Mouse (Mus musculus): ENCODE data around the gene Usp32. TPM values are rescaled to one million over a fixed set of nuclear protein-coding genes. Genes with fewer than 3 reads are reported as not detected.

Gene Usp32
- total RNA-seq, 2 experiments from 2014 or later = 85.3 to 88.8 TPM

- DNase-seq (ENCODE audit: extremely low spot score in 1 of 2, low spot score in 1 of 2) = no peak
Observed at GRCm38 (mm10) chr11:84988341-84988919, 151.5 kb downstream of the Usp32 start.

GRCm38 (mm10) chr11:84985421-84985820, 154.5 kb downstream of the Usp32 start:
- no peak for DNase-seq (ENCODE audit: extremely low spot score in 1 of 2, low spot score in 1 of 2)

DNA sequence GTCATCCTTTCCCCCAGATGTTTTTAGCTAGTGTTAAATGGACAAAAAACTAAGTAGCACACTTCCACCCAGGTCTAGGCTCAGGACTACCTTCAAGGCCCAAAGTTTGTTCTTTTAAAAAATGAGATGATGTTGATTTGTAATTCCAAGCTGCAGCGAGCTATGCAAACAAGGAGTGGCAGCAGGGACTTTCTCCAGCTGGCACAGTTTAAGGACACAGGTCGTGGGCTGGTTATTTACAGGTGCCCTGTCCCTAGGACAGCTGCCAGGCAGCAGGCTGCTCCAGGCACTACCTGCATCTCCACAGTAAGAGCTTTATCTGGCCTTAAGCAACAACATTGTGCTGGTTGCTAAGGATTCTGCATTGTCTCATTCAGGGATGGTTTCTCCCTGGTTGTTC, 159.3 kb downstream of the Usp32 start:
- no peak for DNase-seq (ENCODE audit: extremely low spot score in 1 of 2, low spot score in 1 of 2)

DNA sequence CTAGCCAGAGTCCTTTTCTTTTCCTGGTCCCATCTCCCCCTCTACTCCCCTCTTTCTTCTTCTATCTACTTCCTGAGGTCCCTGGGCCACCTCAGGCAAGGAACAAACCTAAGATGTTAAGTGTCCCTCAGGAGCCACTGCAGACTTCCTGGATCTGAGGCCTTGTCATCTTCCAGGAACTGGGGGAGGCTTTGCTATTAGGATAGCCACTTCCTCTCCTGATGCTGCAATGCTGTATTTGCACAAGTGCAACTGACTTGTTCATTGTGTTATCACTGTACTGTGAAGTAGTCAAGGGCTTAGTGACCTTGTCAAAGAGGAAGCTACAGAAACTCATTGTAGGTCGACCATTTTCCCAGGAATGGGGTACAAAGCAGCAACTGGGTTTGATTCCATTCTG, 160.6 kb downstream of the Usp32 start:
- DNase-seq (ENCODE audit: extremely low spot score in 1 of 2, low spot score in 1 of 2) = no peak

DNA sequence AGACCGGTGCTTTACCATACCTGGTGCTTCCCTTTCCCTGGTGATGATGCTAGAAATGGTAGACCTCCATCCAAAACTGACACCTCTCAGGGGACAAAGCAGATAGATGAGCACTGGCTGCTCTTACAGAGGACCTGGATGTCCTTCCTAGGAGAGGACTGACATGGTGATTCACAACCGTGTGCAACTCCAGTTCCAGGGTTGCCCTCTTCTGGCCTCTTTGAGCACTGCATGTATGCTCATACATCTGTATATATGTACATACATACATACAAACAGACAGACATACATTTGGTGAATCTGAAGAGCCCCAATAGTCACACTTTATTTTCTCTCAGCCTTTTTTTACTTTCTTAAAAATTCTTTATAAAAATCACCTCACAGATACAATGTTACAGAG, 161.8 kb downstream of the Usp32 start:
- DNase-seq (ENCODE audit: extremely low spot score in 1 of 2, low spot score in 1 of 2) = peak in 1 of 2 experiments; percentile 65

DNA sequence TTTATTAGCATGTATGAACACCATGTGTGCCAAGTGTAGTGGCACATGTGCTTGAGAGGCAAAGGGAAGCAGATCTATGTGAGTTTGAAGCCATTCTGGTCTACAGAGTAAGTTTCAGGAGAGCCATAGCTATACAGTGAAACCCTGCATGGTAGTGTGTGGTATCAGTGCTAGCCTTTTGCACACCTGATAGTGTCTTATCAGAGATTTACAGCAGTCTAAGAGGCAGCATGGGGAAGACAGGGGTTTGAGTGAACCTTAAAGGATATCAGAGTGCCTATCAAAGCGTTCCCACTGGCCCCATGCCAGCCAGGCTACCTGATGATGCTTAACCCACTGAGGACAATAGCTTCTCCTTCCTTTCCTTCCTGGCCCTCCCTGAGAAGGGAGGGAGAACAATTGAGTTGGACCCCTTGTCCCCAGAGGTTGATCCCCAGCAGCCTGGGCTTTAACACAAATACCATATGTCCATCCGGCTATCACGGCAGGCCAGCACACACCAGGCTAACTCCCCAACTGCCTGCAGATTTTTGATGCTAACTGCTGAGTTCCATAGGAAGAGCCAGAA, 162.5 kb downstream of the Usp32 start:
- no peak for DNase-seq (ENCODE audit: extremely low spot score in 1 of 2, low spot score in 1 of 2)

GRCm38 (mm10) chr11:84976706-84977105, 163.3 kb downstream of the Usp32 start:
- DNase-seq (ENCODE audit: extremely low spot score in 1 of 2, low spot score in 1 of 2) = no peak

GRCm38 (mm10) chr11:84974582-84974981, 165.4 kb downstream of the Usp32 start:
- no peak for DNase-seq (ENCODE audit: extremely low spot score in 1 of 2, low spot score in 1 of 2)

GRCm38 (mm10) chr11:84973661-84974060, 166.3 kb downstream of the Usp32 start:
- no peak for DNase-seq (ENCODE audit: extremely low spot score in 1 of 2, low spot score in 1 of 2)

- DNase-seq (ENCODE audit: extremely low spot score in 1 of 2, low spot score in 1 of 2) = no peak
Observed at GRCm38 (mm10) chr11:84972067-84972466, 167.9 kb downstream of the Usp32 start.

- no peak for DNase-seq (ENCODE audit: extremely low spot score in 1 of 2, low spot score in 1 of 2)
Observed at GRCm38 (mm10) chr11:84968775-84969174, 171.2 kb downstream of the Usp32 start.

GRCm38 (mm10) chr11:84968309-84968708, 171.7 kb downstream of the Usp32 start:
- no peak for DNase-seq (ENCODE audit: extremely low spot score in 1 of 2, low spot score in 1 of 2)

- DNase-seq (ENCODE audit: extremely low spot score in 1 of 2, low spot score in 1 of 2) = no peak
Observed at GRCm38 (mm10) chr11:84967113-84967512, 172.8 kb downstream of the Usp32 start.

DNA sequence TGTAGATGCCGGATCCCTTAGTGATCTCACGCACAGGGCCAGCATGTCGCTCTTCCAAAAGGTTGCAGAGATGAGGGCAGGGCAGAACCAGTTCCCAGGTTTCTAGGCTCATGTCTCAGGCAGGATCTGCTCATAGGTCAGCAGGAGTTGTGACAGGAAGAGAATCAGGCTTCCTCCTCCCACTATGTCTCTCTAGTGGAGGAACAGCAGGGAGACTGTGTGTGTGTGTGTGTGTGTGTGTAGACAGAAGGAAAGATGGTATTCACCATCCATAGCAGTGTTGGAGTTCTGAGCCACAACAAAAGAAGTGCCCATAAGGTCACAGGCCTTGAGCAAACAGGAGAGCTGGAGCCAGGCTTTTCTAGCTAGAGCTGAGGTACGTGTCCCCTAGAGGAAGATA, 173.3 kb downstream of the Usp32 start:
- no peak for DNase-seq (ENCODE audit: extremely low spot score in 1 of 2, low spot score in 1 of 2)

DNA sequence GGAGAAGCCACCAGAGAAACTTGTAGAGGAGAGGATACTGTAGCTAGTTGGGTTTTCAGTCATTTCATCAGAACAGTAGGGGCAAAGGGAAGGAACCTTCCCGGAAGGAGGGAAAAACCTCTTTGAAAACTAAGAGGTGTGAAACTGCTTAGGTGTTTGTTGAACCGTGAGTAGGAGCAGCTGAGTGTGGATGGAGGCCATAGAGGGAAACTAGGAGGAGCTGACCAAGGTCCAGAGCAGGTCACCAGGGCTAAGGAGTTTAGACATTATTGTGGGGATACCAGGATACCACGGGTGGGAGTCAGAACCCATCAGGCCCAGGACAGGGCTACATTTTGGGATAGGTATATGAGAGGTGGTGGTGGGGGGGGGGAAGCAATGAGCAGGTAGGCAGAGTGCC, 176.4 kb downstream of the Usp32 start:
- DNase-seq (ENCODE audit: extremely low spot score in 1 of 2, low spot score in 1 of 2) = no peak

DNA sequence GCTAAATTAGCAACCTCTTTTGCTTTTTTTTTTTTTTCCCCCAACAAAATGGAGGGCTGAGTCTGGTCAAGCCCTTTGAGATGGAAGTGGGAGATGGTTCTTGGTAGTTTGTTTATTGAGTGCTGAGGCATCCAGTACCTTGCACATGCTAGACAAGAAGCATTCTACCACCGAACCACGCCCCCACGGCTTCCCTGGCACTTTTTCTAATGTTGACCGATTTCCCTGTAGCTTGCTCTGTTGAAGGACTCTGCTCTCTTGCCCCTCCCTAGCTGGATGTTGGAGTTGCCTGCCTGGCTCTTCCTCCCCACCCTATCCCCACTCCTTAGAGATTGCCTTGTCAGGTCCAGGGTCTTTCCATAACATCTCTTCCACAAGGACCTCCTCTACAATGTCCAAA, 177.4 kb downstream of the Usp32 start:
- DNase-seq (ENCODE audit: extremely low spot score in 1 of 2, low spot score in 1 of 2) = no peak

- DNase-seq (ENCODE audit: extremely low spot score in 1 of 2, low spot score in 1 of 2) = no peak
Observed at GRCm38 (mm10) chr11:84961571-84961970, 178.4 kb downstream of the Usp32 start.

DNA sequence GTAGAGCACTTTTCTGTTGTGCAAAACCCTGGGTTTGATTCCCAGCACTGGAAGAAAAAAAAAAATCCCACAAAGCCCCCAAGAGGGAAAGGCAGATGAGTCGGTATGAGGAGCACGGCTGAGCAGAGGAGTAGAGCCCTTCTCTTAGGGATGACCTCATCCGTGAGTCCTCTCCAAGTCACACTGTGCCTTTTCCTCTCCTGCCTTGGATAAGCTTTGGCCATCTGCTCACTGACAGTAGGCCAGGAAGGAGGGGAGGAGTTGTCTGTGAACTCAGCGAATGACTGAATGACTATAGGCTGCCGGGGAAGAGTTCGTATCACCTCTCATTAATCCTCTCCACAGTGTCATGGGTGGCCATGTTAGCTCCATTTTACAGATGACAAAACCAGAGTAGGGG, 179.2 kb downstream of the Usp32 start:
- DNase-seq (ENCODE audit: extremely low spot score in 1 of 2, low spot score in 1 of 2) = no peak

GRCm38 (mm10) chr11:84960291-84960690, 179.7 kb downstream of the Usp32 start:
- DNase-seq (ENCODE audit: extremely low spot score in 1 of 2, low spot score in 1 of 2) = no peak

GRCm38 (mm10) chr11:84959701-84960181, 180.2 kb downstream of the Usp32 start:
- DNase-seq (ENCODE audit: extremely low spot score in 1 of 2, low spot score in 1 of 2) = no peak

- DNase-seq (ENCODE audit: extremely low spot score in 1 of 2, low spot score in 1 of 2) = no peak
Observed at GRCm38 (mm10) chr11:84959181-84959580, 180.8 kb downstream of the Usp32 start.

- DNase-seq (ENCODE audit: extremely low spot score in 1 of 2, low spot score in 1 of 2) = no peak
Observed at GRCm38 (mm10) chr11:84958271-84958630, 181.7 kb downstream of the Usp32 start.

Data from layer of hippocampus, postnatal 25 days (tissue).